Mouse (Mus musculus): ENCODE results near the gene Ecpas. TPM values are rescaled to one million over a fixed set of nuclear protein-coding genes. Genes with fewer than 3 reads are reported as not detected.

The Ecpas gene
- total RNA-seq, 1 experiment: 23.9 TPM

- Histone ChIP-seq H3K4me1 (ENCODE audit: control insufficient read depth in 2 of 2, insufficient read depth in 2 of 2, low read length in 2 of 2, poor library complexity in 1 of 2) (no peaks in the 10 kb centered on the region; a peak in 1 of 4 replicates), H3K9ac (ENCODE audit: insufficient read depth, low read depth, low read length, poor library complexity, severe bottlenecking) (no peak overlapping the region), H3K9me3 (ENCODE audit: control insufficient read depth, insufficient read depth, low read depth, low read length) (no peaks in the 10 kb centered on the region), H3K36me3 (ENCODE audit: control insufficient read depth, insufficient read depth, low read length, poor library complexity, severe bottlenecking) (no peaks in the 10 kb centered on the region), H3K27ac (ENCODE audit: insufficient read depth, low read depth, low read length, poor library complexity, severe bottlenecking) (no peak overlapping the region), H3K4me3 (ENCODE audit: insufficient read depth in 1 of 2, low read depth in 1 of 2, low read length in 2 of 2, poor library complexity in 1 of 2, severe bottlenecking in 1 of 2) (no peak overlapping the region)
- DNase-seq (ENCODE audit: low read depth, low spot score): no peak
- in situ Hi-C loops (cut with MboI; ENCODE audit: low sequenced_read_pairs in 2 of 2, unreplicated experiment in 2 of 2): no loop called here
- TF ChIP-seq HCFC1 (IDR thresholded peaks at IDR 0.05; ENCODE audit: borderline replicate concordance, insufficient read depth, low read length) (no peak), ZC3H11A (IDR thresholded peaks at IDR 0.05; ENCODE audit: borderline replicate concordance, low read depth, low read length) (no peak), MAFK (IDR thresholded peaks at IDR 0.05; ENCODE audit: insufficient read depth, low read depth, low read length) (no peak), CHD2 (IDR thresholded peaks at IDR 0.05; ENCODE audit: low read depth, low read length) (no peak), ZNF384 (IDR thresholded peaks at IDR 0.05; ENCODE audit: low read depth, low read length) (no peak)
Observed at GRCm38 (mm10) chr4:58944695-58945094, 32.1 kb upstream of the Ecpas start.

- in situ Hi-C loops (cut with MboI; ENCODE audit: low sequenced_read_pairs in 2 of 2, unreplicated experiment in 2 of 2): no loop called here
- no peak overlapping the region for H3K9ac ChIP-seq (ENCODE audit: insufficient read depth, low read depth, low read length, poor library complexity, severe bottlenecking)
- peak overlapping the region; percentile 66 to 76 for H3K4me3 ChIP-seq (ENCODE audit: insufficient read depth in 1 of 2, low read depth in 1 of 2, low read length in 2 of 2, poor library complexity in 1 of 2, severe bottlenecking in 1 of 2)
- H3K4me1 ChIP-seq (ENCODE audit: control insufficient read depth in 2 of 2, insufficient read depth in 2 of 2, low read length in 2 of 2, poor library complexity in 1 of 2): no peaks in the 10 kb centered on the region; a peak in 1 of 4 replicates
- H3K27ac ChIP-seq (ENCODE audit: insufficient read depth, low read depth, low read length, poor library complexity, severe bottlenecking): no peak overlapping the region
- TF ChIP-seq ZC3H11A (IDR thresholded peaks at IDR 0.05; ENCODE audit: borderline replicate concordance, low read depth, low read length) (no peak), HCFC1 (IDR thresholded peaks at IDR 0.05; ENCODE audit: borderline replicate concordance, insufficient read depth, low read length) (no peak), MAFK (IDR thresholded peaks at IDR 0.05; ENCODE audit: insufficient read depth, low read depth, low read length) (no peak), CHD2 (IDR thresholded peaks at IDR 0.05; ENCODE audit: low read depth, low read length) (no peak), ZNF384 (IDR thresholded peaks at IDR 0.05; ENCODE audit: low read depth, low read length) (no peak)
- H3K9me3 ChIP-seq (ENCODE audit: control insufficient read depth, insufficient read depth, low read depth, low read length): no peaks in the 10 kb centered on the region
- no peaks in the 10 kb centered on the region for H3K36me3 ChIP-seq (ENCODE audit: control insufficient read depth, insufficient read depth, low read length, poor library complexity, severe bottlenecking)
- no peak for DNase-seq (ENCODE audit: low read depth, low spot score)
Observed at GRCm38 (mm10) chr4:58944206-58944553, 31.6 kb upstream of the Ecpas start.

GRCm38 (mm10) chr4:58943420-58944205 is 31.1 kb upstream of the Ecpas start, which contains the start of gene Zkscan16:
Zkscan16 (plus strand) TSS chr4:58943628.
- peak within 1 kb of the TSS; percentile 71 for H3K9ac ChIP-seq (ENCODE audit: insufficient read depth, low read depth, low read length, poor library complexity, severe bottlenecking)
- TF ChIP-seq MAFK (IDR thresholded peaks at IDR 0.05; ENCODE audit: insufficient read depth, low read depth, low read length) (no peak), CHD2 (IDR thresholded peaks at IDR 0.05; ENCODE audit: low read depth, low read length) (no peak), ZC3H11A (IDR thresholded peaks at IDR 0.05; ENCODE audit: borderline replicate concordance, low read depth, low read length) (no peak), HCFC1 (IDR thresholded peaks at IDR 0.05; ENCODE audit: borderline replicate concordance, insufficient read depth, low read length) (no peak; the same call in 1 of the 2 replicates), ZNF384 (IDR thresholded peaks at IDR 0.05; ENCODE audit: low read depth, low read length) (no peak)
- H3K4me1 ChIP-seq (ENCODE audit: control insufficient read depth in 2 of 2, insufficient read depth in 2 of 2, low read length in 2 of 2, poor library complexity in 1 of 2): no peaks in the 10 kb centered on the region; a peak in 1 of 4 replicates
- no peaks in the 10 kb centered on the region for H3K9me3 ChIP-seq (ENCODE audit: control insufficient read depth, insufficient read depth, low read depth, low read length)
- H3K27ac ChIP-seq (ENCODE audit: insufficient read depth, low read depth, low read length, poor library complexity, severe bottlenecking): no peak within 1 kb of the TSS
- in situ Hi-C loops (cut with MboI; ENCODE audit: low sequenced_read_pairs in 2 of 2, unreplicated experiment in 2 of 2): no loop called here
- peak; percentile 59 for DNase-seq (ENCODE audit: low read depth, low spot score)
- H3K4me3 ChIP-seq (ENCODE audit: insufficient read depth in 1 of 2, low read depth in 1 of 2, low read length in 2 of 2, poor library complexity in 1 of 2, severe bottlenecking in 1 of 2): peak within 1 kb of the TSS; percentile 66 to 76
- no peaks in the 10 kb centered on the region for H3K36me3 ChIP-seq (ENCODE audit: control insufficient read depth, insufficient read depth, low read length, poor library complexity, severe bottlenecking)

GRCm38 (mm10) chr4:58942942-58943341 is 30.4 kb upstream of the Ecpas start:
- no peak for DNase-seq (ENCODE audit: low read depth, low spot score)
- no peaks in the 10 kb centered on the region; a peak in 1 of 4 replicates for H3K4me1 ChIP-seq (ENCODE audit: control insufficient read depth in 2 of 2, insufficient read depth in 2 of 2, low read length in 2 of 2, poor library complexity in 1 of 2)
- no peaks in the 10 kb centered on the region for H3K36me3 ChIP-seq (ENCODE audit: control insufficient read depth, insufficient read depth, low read length, poor library complexity, severe bottlenecking)
- no peak overlapping the region; a peak in 2 of 4 replicates for H3K4me3 ChIP-seq (ENCODE audit: insufficient read depth in 1 of 2, low read depth in 1 of 2, low read length in 2 of 2, poor library complexity in 1 of 2, severe bottlenecking in 1 of 2)
- no peak overlapping the region for H3K27ac ChIP-seq (ENCODE audit: insufficient read depth, low read depth, low read length, poor library complexity, severe bottlenecking)
- in situ Hi-C loops (cut with MboI; ENCODE audit: low sequenced_read_pairs in 2 of 2, unreplicated experiment in 2 of 2): no loop called here
- no peaks in the 10 kb centered on the region for H3K9me3 ChIP-seq (ENCODE audit: control insufficient read depth, insufficient read depth, low read depth, low read length)
- H3K9ac ChIP-seq (ENCODE audit: insufficient read depth, low read depth, low read length, poor library complexity, severe bottlenecking): no peak overlapping the region
- TF ChIP-seq HCFC1 (IDR thresholded peaks at IDR 0.05; ENCODE audit: borderline replicate concordance, insufficient read depth, low read length) (no peak), MAFK (IDR thresholded peaks at IDR 0.05; ENCODE audit: insufficient read depth, low read depth, low read length) (no peak), CHD2 (IDR thresholded peaks at IDR 0.05; ENCODE audit: low read depth, low read length) (no peak), ZNF384 (IDR thresholded peaks at IDR 0.05; ENCODE audit: low read depth, low read length) (no peak), ZC3H11A (IDR thresholded peaks at IDR 0.05; ENCODE audit: borderline replicate concordance, low read depth, low read length) (no peak)
